Mouse (Mus musculus) spleen, adult 12 weeks (tissue): ENCODE measurements at regions not wholly inside any gene's neighbourhood (a gene's known extent, or its start where the extent isn't known, plus 50 kb on each side); places are given as distances from the start of the nearest gene placed in this dataset.

Experiments used
- DNase-seq: peaks from one replicate; pipeline ENCODE4 v3.0.0; 2022; ENCODE audit warnings: low spot score

DNA sequence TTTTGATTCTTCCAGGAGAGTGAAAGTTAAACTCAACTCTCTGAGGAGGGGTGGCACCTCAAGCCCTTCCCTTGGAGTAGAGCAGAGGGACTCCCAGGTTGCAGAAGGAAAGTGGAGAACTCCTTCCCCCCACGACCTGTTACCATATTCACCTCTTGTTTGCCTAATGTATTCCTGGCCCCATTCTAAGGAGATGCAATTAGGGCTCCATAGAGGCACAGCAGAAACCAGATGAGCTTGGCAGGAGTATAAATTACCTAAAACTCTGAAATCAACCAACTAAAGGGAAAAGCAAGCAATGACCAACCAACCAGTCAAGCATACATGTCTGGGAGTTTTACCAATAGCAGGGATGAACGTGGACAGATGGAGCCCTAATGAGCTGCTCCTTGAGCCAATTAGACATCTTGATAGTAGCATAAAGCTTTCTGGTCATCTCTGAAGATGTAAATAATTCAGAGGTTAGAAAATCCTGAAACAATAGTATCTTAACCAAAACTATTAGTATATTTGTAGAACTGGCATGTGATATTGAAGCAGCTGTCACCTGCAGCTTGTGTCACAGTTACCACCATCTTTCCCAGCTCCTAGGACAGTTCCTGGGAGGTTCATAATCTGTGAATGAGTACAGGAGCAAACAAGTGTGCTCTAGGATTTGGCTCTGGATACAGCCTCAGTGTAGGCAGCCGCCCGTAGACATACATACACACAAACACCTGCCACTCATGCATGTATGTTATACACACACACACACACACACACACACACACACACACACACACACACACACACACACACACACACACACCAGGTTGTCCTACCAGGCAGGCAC is 145.7 kb upstream of the 4930535I16Rik start:
- DNase-seq, result no peak

DNA sequence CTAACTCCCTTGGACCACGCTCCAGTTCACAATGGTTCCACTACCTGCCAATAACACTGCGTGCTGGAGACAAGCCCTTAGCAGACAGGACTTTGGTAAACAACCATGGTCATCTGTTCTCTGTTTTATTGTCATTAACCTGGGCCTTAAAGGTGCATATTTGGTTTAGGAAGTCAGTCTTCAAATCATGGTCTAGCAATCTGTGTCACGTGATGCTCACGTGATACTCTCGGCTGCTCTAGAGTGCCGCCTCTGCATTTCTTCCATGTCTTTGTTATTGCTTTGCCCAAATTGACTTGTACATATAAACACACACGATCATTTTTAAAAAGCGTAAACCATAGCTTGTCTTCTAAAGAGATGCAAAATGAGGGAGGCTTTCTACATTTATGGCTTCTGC is 139.8 kb upstream of the 4930535I16Rik start:
- DNase-seq, result no peak

DNA sequence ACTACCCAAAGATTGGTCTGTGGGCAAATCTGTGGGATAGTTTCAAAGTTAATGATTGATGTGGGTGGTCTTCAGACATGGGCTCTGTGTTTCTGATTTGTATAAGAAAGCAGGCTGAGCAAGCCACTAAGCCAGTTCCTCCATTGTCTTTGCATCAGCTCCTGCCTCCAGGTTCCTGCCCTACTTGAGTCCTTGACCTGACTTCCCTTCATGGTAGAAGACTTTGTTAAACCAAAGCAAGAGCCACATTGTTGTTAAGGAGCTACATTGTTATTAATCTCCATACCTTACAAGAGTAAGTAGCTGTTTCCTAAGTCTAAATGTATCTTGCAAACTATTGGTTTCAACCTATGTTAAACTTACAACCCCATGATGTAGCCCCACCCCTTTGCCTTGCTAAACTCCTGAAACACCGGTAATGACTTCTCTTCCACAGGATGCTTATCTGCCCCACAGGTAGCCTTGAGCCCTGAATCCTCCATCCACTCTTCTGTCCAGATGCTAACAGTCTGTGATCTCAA is 136.5 kb upstream of the 4930535I16Rik start:
- DNase-seq, result no peak

DNA sequence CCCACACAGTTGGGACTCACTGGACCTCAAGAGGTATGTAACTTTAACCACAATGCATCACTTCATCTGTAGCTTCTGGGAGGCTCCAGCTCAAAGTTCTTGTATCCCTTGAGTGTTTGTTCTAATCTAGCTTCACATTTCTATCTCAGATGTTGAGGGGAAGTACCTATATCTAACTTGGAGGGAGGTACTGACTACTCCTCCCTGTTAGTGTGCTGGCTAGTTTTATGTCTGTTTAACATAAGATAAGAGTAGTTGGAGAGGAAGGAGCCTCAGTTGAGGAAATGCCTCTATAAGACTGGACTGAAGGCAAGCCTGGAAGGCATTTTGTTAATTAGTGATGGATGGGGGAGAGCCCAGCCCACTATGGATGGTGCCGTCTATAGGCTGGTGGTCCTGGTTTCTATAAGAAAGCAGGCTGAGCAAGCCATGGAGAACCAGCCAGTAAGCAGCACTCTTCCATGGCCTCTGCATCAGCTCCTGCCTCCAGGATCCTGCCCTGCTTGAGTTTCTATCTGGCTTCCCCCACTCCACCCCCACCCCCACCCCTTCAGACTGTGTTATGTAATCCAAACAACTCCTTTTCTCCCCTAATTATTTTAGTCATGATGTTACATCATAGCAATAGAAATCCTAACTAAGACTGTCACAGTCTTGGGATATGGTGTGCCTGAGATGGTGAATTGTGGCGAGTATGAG is 135.7 kb upstream of the 4930535I16Rik start:
- DNase-seq, result no peak

DNA sequence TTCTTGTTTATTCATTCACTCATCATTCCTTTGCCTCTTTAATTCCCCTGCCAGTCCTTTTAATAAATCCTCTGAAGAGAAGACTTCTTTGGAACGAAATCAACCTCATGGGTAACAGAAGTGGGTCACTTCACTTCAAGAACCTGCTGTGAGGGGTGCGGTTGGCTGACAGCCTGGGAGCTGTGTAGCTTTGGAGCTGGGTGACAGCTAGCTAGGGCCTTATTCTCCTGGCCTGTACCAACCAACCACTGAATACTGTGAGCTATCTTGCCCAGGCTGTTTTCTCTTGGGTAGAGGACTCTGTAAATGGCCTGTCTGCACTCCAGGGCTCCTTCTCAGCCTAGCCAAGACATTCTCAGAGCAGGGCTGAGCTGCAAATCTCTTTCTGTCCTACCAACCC is 134.6 kb upstream of the 4930535I16Rik start:
- no peak for DNase-seq

DNA sequence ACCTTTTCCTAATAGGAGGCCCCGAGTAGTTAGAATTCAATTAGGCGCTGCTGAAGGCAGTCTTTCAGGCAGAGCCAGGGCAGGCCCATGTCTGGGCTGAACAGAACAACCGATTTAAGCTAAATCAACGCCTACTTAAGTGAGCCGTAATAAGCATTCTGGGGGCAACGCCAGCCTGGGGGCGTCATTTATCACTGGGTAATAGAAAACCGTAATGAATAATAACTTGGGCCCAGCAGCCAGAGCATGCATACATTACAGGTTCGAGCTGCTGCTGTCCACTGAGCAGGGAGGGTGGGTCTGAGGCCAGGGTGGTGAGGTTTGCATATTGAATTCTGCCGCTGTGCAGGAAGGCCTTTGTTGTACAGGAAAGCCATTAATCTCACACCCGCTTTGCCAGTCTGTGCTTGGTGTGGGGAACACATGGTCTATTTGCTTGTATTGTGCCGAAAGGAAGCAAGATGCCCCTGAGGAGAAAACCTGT is 130.6 kb upstream of the 4930535I16Rik start:
- DNase-seq, result no peak

DNA sequence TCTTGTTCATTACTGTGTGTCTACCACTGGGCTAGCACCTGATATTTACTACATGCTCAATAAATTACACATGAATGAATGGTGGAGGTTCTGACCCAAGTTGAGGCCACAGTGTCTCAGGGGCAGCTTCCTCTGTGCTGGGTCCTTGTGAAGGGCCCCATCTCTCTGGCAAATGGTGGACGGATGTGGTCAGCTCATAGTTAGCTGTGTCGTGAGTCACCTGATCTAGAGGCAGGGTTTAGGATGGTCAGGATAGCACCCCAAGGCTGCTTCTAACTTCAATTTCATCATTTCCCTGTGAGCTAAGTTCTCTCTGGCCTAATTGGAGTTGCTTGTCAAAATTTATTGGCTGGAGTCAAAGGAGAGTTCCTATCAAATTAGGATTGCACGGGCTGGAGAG is 130.1 kb upstream of the 4930535I16Rik start:
- DNase-seq, result no peak

DNA sequence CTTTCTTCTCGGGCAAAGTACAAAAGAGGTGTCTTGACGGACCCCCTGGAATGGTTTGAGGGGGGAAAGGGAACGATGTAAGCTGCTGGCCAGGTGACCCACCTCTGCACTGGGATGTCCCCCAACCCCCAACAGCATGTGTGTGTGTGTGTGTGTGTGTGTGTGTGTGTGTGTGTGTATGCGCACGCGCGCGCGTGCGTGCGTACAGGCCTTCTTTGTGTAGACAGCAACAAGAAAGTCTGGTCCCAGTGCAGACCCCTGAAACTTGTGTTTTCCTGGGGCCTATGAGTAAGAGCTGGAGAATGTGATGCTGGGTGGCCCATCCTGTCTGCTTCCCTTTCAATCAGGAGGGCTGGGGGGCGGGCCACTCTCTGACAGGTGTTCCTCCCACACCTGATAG is 118.7 kb upstream of the 4930535I16Rik start:
- DNase-seq, result no peak

DNA sequence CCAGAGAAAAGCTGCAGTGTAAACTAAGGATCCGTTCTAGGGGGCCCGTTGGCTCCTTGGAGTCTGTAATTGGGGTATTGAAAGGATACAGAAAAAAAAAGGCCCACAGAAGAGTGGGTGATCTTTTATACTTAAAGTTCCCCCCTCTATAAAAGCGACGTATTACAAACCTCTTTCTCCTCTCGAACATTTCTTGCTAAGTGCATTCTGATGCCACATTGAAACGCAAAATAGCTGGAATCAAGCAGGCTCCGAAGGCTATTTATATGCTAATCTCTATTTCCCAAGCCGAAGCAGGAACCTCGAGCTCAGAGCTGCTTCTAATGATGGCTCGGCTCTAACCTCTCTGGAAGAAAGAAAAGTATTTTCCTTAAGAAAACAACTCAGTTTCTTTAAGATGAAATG is 117.8 kb upstream of the 4930535I16Rik start:
- DNase-seq, result no peak

DNA sequence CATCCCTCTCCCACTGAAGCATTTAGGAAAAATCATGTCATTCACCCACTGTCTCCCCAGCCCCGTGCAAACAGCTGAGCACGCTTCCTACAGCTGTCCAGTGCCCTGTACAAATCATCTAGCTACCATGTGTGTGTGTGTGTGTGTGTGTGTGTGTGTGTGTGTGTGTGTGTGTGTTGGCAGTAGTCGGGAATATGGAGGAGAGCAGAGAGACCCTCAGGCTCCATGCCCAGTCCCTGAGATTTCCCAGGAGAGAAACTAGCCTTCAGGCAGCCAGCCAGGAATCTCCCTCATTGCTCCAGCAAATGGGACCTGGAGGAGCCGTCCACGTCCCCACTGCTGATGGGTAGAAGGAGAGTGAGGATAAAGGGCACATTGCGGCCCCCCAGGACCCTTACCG is 117.4 kb upstream of the 4930535I16Rik start:
- no peak for DNase-seq

DNA sequence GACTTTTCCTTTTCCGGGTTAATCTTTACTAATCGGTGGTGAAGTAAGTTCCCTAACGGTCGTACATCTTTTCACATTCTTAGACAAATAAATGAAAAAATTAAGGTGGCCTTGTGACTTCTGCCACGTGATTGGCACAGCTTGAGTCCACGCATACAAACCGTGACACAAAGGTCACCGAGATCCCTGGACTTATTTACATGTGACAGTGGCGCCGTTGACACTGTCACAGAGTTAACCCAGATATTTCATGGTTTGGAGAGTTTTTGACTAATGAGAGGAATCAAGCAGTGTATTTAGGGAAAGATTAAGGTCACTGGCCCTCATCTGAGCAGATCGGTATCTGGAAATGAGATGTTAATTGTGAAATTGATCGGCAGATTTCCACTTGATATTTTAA is 110.2 kb upstream of the 4930535I16Rik start:
- no peak for DNase-seq

DNA sequence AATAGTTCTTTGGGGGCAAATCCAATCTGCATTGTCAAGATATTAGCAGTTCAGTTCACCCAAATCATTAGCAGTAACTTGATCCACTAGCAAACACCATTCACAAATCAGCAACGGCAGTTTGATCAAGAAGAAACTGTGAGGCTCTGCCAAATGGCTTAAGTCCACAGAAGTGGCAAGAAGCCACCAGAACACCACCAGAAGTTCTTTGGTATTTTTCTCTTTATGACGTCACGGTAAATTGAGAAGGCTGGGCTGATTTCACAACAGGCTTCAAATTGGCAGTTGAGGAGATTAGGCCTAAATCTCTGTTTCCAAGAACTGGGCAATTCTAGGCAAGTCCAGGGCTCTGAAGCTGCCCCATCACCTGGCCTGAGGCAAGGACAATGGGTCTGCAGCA is 98.6 kb upstream of the 4930535I16Rik start:
- DNase-seq, result no peak

DNA sequence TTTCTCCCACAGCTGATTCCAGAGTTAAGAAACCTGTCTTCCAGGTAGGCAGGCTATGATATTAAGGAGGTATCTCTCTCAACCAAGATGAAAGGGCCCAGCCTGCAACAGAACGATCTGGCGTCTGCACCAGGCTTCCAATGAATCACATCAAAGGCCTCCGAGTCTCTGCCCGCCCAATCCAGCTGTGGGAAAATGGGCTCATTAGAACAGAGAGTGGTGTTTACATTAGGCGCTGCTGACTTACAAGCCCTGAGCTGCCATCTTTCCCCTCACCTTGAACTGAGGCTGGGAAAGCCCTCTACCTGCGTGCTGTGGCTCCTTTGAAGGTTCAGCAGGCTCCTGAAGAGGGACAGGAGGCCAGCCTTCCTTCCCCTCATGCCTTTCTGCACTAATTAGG is 97.5 kb upstream of the 4930535I16Rik start:
- DNase-seq, result no peak

DNA sequence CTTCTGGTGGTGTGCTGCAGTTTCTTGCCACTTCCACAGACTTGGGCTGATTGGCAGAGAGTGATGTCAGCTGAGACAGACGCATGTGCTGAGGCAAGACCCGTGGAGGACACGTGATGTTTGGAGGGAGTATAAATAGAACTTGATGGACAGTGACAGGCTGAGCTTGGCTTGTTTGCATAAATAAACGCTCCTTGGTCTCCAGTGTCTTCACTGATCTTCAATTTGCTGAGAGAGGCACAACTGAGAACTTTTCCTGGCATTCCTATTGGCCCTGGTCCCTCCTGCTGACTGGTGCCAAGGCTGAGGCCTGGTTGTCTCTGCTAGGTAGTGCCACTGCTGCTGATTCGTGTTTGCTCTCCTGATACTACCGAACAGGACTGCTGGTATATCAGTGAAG is 94.6 kb upstream of the 4930535I16Rik start:
- no peak for DNase-seq

DNA sequence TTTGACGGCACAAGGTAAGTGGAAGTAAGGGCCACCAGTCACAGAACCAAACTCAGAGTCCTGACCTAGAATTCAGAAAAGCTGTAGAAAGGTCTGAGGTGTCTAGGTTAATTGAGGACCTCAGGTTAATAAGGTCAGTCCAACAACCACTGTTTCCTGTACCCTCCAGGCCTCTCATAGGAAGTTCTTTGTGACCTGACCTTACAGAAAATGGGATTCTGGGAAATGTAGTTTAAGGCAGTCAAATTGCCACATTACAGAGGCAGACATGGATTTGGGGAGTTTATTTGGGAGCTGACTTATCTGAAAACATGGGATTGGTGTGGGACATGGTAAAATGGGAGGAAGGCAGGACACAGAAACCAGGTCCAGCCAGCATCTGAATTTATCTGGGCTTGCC is 90.9 kb upstream of the 4930535I16Rik start:
- DNase-seq, result no peak

DNA sequence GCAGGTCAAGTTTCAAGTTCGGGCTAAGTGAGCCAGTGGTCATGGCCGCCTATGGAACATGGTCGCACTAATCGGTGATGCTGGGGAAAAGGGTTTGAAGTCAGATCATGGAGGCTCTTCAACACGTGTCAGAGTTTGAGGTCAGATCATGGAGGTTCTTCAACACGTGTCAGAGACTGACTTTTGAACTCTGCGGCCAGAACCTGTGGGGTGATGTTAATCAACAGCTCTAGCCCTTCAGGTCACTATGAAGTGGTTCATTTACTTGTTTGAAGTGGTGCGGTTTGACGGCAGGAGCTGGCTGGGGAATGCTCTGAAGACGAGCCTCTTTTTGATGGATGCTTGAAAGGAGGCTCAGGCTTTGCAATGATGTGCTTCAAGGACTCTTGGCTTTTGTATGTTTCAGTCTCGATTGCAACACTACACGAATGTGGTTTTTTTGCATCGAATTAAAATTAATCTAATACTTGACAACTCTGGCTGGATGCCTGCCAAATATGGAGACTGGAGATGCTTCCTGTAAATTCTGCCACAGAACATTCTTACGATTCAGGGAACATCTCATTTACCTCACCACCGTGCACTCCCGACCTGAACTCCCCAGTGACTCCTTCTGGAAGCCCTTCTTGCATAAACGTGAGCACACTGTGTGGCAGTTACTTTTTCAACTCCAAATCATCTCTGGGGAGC is 87.9 kb upstream of the 4930535I16Rik start:
- DNase-seq, result no peak

DNA sequence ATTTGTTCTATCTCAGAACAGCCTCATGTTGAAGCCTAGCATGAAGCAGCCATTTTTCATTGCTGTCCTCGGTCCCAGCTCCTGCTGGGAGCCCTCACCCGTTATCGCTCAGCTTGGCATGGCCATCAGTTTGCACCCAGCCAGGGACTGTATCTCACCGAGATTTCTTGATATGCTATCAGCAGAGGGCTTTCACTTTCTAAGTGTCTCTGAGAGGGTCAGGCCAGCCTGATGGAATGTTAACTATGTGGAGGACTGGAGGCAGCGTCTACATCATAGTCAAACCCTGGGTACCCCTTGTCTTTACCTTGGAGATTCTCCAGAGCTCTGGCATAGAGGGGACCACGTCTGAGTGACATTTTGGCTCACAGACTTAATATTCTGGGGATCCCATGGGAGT is 84.9 kb upstream of the 4930535I16Rik start:
- no peak for DNase-seq

DNA sequence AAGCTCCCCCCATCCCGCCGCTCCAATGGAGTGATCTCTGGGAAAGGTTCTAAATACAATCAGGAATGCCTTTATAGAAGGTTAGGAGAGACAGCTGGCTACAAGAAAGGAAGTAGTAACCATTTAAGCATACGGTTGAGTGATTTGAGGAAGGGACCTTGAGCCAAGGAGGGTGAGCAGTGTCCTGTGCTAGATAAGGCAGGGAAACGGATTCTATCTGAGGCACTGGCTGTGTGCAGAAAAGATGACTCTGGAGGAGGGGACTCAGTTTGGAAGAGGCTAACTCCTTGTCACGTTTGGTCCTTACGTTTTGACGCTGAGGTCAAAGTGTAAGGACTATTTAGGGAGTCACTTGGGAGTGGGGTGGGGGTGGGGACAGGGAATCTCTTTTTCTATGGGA is 84.3 kb upstream of the 4930535I16Rik start:
- no peak for DNase-seq

DNA sequence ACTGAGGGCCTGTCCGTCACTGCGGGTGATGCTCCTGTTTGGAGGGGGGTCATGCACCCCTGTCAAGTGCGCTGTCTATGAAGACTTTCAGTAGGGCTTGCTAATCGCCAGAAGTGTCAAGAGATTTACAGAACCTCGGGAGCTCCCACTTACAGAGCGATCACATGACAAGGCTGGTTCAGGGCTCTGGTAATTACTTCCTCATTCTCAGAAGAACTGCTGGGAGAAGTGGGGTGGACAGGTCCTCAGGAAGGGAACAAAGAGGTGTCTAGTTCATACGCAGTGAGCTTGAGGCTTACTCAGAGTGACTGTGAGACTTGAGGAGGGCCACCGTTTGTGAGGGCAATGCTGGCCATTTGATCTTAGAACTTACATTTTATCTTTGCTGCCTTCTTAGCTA is 78.0 kb upstream of the 4930535I16Rik start:
- DNase-seq, result no peak

DNA sequence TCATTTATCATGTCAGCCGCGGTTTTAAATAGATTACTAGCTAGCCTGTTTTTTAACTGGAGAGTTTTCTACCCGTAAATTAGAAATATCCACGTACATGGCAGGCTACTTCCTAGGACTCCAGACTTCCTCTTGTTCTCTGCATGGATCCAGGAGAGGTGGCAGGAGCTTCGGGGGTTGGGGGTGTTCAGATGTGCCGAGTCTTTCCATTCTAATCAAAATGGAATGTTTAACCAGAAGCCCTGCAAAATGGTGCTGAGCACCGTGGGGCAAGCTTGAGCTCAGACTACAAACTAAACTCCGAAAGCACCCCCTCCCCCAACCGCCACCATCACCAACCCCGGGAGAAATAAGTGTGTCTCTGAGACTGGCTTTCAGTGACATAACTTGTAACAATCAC is 73.4 kb upstream of the 4930535I16Rik start:
- no peak for DNase-seq

DNA sequence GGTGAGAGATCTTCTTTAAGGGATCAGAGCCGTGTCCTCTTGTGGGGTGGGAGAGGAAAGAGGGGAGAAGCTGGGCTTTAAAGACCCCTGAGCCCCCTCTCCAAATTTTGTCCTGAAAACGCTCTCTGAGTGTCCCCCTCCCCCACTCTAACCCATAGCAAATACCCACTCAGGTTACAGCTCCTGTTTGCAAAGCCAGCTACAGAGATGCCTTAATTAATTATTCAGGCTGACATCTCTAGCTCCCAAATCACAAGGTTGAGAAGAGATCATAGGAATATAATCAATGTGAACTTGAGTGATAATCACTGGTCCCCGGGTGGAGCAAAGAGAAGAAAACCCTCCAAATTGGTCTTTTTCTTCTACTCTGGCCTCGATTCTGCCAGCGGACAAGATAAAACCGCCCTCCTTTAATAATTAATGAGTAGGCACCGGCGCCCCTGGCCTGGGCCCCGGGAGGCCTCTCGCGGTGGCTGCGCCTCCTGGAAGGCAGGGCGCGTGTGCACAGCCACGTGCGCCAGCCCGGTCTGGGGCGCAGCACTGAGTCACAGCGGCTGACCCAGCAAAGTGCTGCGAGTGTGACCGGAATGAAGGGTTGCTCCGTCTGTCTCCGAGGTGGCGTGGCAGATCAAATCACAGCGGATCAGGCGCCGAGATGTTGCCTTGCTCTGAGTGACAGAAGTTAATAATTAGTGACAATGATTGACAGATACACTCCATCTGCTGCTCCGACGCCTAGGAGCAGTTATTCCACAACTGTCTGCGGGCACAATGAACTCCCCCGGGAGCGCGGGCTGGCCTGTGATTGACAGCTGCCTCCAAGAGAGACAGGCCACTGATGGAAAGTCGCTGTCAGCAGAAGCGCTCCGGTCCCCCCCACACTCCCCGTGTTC is 72.7 kb upstream of the 4930535I16Rik start:
- DNase-seq, result no peak
